Mouse (Mus musculus): ENCODE measurements at regions not wholly inside any gene's neighbourhood (a gene's known extent, or its start where the extent isn't known, plus 50 kb on each side); places are given as distances from the start of the nearest gene placed in this dataset.
"Not testable (repeated sequence)": the region's sequence is repeated elsewhere in the genome, so short reads cannot be mapped to it uniquely, and the experiment has no call there.

DNA sequence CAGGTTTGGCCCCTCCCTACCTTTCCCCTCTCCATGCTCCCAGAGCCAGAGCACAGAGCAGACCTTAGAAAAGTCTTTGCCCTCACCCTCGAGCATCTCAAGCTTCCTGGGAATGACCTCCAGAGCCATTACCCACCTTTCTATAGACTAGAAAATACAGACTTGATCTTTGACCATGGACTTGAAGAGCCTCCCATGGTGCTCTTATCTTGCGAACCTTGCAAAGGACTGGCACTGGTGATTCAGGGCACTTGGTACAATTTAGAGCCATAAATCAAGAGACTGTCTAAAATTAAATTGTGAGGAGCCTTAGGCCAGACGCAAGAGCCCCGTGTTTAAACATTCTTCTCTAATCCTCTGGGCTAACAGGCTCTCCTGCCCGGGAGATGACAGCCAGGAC, 498.9 kb downstream of the Tns1 start:
- dilution Hi-C loops (cut with MboI; ENCODE audit: extremely low pct_ligation_motif_present, extremely low pct_unique_long_range_greater_than_20kb, low sequenced_read_pairs) (no loop called here), in situ Hi-C loops (cut with MboI; ENCODE audit: low pct_ligation_motif_present, low pct_unique_long_range_greater_than_20kb, low sequenced_read_pairs) (no loop called here)
- H3K27ac ChIP-seq (ENCODE audit: insufficient read depth, low read depth), result no peak overlapping the region

GRCm38 (mm10) chr1:73621121-73621520, 503.1 kb downstream of the Tns1 start:
- H3K27me3 ChIP-seq (replicated peaks), result peaks cover 53% of the 10 kb centered on the region
- DNase-seq (ENCODE audit: extremely low read depth); dilution Hi-C loops (cut with MboI; ENCODE audit: extremely low pct_ligation_motif_present, extremely low pct_unique_long_range_greater_than_20kb, low sequenced_read_pairs); in situ Hi-C loops (cut with MboI; ENCODE audit: low pct_ligation_motif_present, low pct_unique_long_range_greater_than_20kb, low sequenced_read_pairs); H3K4me3 ChIP-seq (replicated peaks in 1 of 3; ENCODE audit: low read depth in 2 of 3, low read length in 2 of 3, poor library complexity in 1 of 3); H3K27ac ChIP-seq (ENCODE audit: insufficient read depth, low read depth); H3K9me3 ChIP-seq (replicated peaks; ENCODE audit: low read length); H3K36me3 ChIP-seq (replicated peaks in 1 of 2; ENCODE audit: control insufficient read depth in 1 of 2, insufficient read depth in 1 of 2, low read length in 1 of 2); H3K4me2 ChIP-seq (ENCODE audit: insufficient read depth, low read depth, poor library complexity, severe bottlenecking); H3K79me2 ChIP-seq (replicated peaks; ENCODE audit: control insufficient read depth, extremely low read depth, insufficient read depth, poor library complexity, severe bottlenecking); H3K4me1 ChIP-seq (ENCODE audit: control insufficient read depth in 1 of 2, insufficient read depth in 2 of 2); H3K9ac ChIP-seq (ENCODE audit: insufficient read depth, low read depth): not testable (repeated sequence)

More for the DNA sequence above, 498.9 kb downstream of the Tns1 start:
- no peak for TF ChIP-seq CTCF (conservative IDR thresholded peaks at IDR 0.05 in 1 of 2, IDR thresholded peaks at IDR 0.05 in 1 of 2; ENCODE audit: low read depth in 2 of 2, low read length in 2 of 2)
- Histone ChIP-seq H3K9me3 (replicated peaks; ENCODE audit: low read length) (peaks cover 4% of the 10 kb centered on the region), H3K4me3 (replicated peaks in 1 of 3; ENCODE audit: low read depth in 2 of 3, low read length in 2 of 3, poor library complexity in 1 of 3) (no peak overlapping the region), H3K27me3 (replicated peaks) (peaks cover 47% of the 10 kb centered on the region), H3K4me2 (ENCODE audit: insufficient read depth, low read depth, poor library complexity, severe bottlenecking) (no peak overlapping the region), H3K36me3 (replicated peaks in 1 of 2; ENCODE audit: control insufficient read depth in 1 of 2, insufficient read depth in 1 of 2, low read length in 1 of 2) (no peaks in the 10 kb centered on the region), H3K79me2 (replicated peaks; ENCODE audit: control insufficient read depth, extremely low read depth, insufficient read depth, poor library complexity, severe bottlenecking) (no peaks in the 10 kb centered on the region), H3K4me1 (ENCODE audit: control insufficient read depth in 1 of 2, insufficient read depth in 2 of 2) (no peaks in the 10 kb centered on the region), H3K9ac (ENCODE audit: insufficient read depth, low read depth) (no peak overlapping the region)
- no peak for DNase-seq (ENCODE audit: extremely low read depth)

- Histone ChIP-seq H3K4me1 (ENCODE audit: control insufficient read depth in 1 of 2, insufficient read depth in 2 of 2) (no peaks in the 10 kb centered on the region), H3K27me3 (replicated peaks) (peaks cover 55% of the 10 kb centered on the region), H3K4me3 (replicated peaks in 1 of 3; ENCODE audit: low read depth in 2 of 3, low read length in 2 of 3, poor library complexity in 1 of 3) (no peak overlapping the region), H3K9ac (ENCODE audit: insufficient read depth, low read depth) (no peak overlapping the region), H3K4me2 (ENCODE audit: insufficient read depth, low read depth, poor library complexity, severe bottlenecking) (no peak overlapping the region), H3K36me3 (replicated peaks in 1 of 2; ENCODE audit: control insufficient read depth in 1 of 2, insufficient read depth in 1 of 2, low read length in 1 of 2) (no peaks in the 10 kb centered on the region), H3K27ac (ENCODE audit: insufficient read depth, low read depth) (no peak overlapping the region), H3K79me2 (replicated peaks; ENCODE audit: control insufficient read depth, extremely low read depth, insufficient read depth, poor library complexity, severe bottlenecking) (no peaks in the 10 kb centered on the region), H3K9me3 (replicated peaks; ENCODE audit: low read length) (peaks cover 4% of the 10 kb centered on the region)
- dilution Hi-C loops (cut with MboI; ENCODE audit: extremely low pct_ligation_motif_present, extremely low pct_unique_long_range_greater_than_20kb, low sequenced_read_pairs), result no loop called here
- DNase-seq (ENCODE audit: extremely low read depth), result peak; percentile 15
- in situ Hi-C loops (cut with MboI; ENCODE audit: low pct_ligation_motif_present, low pct_unique_long_range_greater_than_20kb, low sequenced_read_pairs), result no loop called here
- TF ChIP-seq RCOR1 (conservative IDR thresholded peaks at IDR 0.05; ENCODE audit: low read depth, low read length) (no peak), SMC3 (IDR thresholded peaks at IDR 0.05; ENCODE audit: low read depth, low read length) (peak; percentile 52), CTCF (conservative IDR thresholded peaks at IDR 0.05 in 1 of 2, IDR thresholded peaks at IDR 0.05 in 1 of 2; ENCODE audit: low read depth in 2 of 2, low read length in 2 of 2) (peak in 1 of 2 experiments; percentile 58; a peak in 2 of 4 replicates), RAD21 (IDR thresholded peaks at IDR 0.05; ENCODE audit: low read depth, low read length) (peak; percentile 60)
These were observed 505.6 kb downstream of the Tns1 start for GRCm38 (mm10) chr1:73618551-73619170.

- dilution Hi-C loops (cut with MboI; ENCODE audit: extremely low pct_ligation_motif_present, extremely low pct_unique_long_range_greater_than_20kb, low sequenced_read_pairs) (no loop called here), in situ Hi-C loops (cut with MboI; ENCODE audit: low pct_ligation_motif_present, low pct_unique_long_range_greater_than_20kb, low sequenced_read_pairs) (no loop called here)
- Histone ChIP-seq H3K4me1 (ENCODE audit: control insufficient read depth in 1 of 2, insufficient read depth in 2 of 2) (no peaks in the 10 kb centered on the region), H3K79me2 (replicated peaks; ENCODE audit: control insufficient read depth, extremely low read depth, insufficient read depth, poor library complexity, severe bottlenecking) (no peaks in the 10 kb centered on the region), H3K9ac (ENCODE audit: insufficient read depth, low read depth) (no peak overlapping the region), H3K4me3 (replicated peaks in 1 of 3; ENCODE audit: low read depth in 2 of 3, low read length in 2 of 3, poor library complexity in 1 of 3) (no peak overlapping the region), H3K27me3 (replicated peaks) (peaks cover 69% of the 10 kb centered on the region), H3K4me2 (ENCODE audit: insufficient read depth, low read depth, poor library complexity, severe bottlenecking) (no peak overlapping the region), H3K27ac (ENCODE audit: insufficient read depth, low read depth) (no peak overlapping the region), H3K36me3 (replicated peaks in 1 of 2; ENCODE audit: control insufficient read depth in 1 of 2, insufficient read depth in 1 of 2, low read length in 1 of 2) (no peaks in the 10 kb centered on the region), H3K9me3 (replicated peaks; ENCODE audit: low read length) (peaks cover 2% of the 10 kb centered on the region)
- TF ChIP-seq ZNF384 (IDR thresholded peaks at IDR 0.05; ENCODE audit: low read depth, low read length) (no peak), TCF12 (IDR thresholded peaks at IDR 0.05; ENCODE audit: low read depth, low read length) (no peak), IRF4 (IDR thresholded peaks at IDR 0.05; ENCODE audit: low read depth, low read length) (no peak), MYC (IDR thresholded peaks at IDR 0.05; ENCODE audit: low read depth, low read length) (no peak), ZKSCAN1 (IDR thresholded peaks at IDR 0.05; ENCODE audit: borderline replicate concordance, low read depth, low read length) (no peak), ELF1 (IDR thresholded peaks at IDR 0.05; ENCODE audit: low read depth, low read length) (no peak), MAFK (IDR thresholded peaks at IDR 0.05; ENCODE audit: insufficient replicate concordance, low read length) (no peak), CTCF (conservative IDR thresholded peaks at IDR 0.05 in 1 of 2, IDR thresholded peaks at IDR 0.05 in 1 of 2; ENCODE audit: low read depth in 2 of 2, low read length in 2 of 2) (no peak), JUND (conservative IDR thresholded peaks at IDR 0.05; ENCODE audit: low read depth, low read length) (no peak), POLR2AphosphoS2 (IDR thresholded peaks at IDR 0.05; ENCODE audit: low read depth, low read length) (no peak)
- no peak for DNase-seq (ENCODE audit: extremely low read depth)
These were observed 530.4 kb downstream of the Tns1 start for GRCm38 (mm10) chr1:73593653-73594385.
